Mouse (Mus musculus): ENCODE measurements around the gene Utrn.

DNA sequence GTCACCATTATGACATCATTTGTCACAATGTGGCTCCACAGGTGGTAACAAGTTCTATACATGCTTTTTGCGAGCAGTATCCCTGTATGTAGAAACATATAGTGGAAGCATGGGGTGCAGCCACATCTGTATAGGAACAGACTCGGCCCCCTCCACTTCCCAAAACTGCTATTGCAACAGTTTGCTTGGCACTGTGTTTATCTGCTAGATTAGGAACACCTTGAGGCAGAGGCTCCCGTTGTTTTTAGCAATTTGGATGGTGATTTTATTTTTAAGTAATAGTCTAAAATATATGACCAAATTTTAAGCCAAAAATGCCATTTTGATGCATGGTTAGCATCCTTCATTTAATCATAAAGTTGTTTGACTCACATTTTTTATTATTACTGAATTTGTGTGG lies 491.4 kb downstream of the Utrn start:
- TF ChIP-seq CTCF (IDR thresholded peaks at IDR 0.05; ENCODE audit: borderline replicate concordance, insufficient read depth, low read length) (no peak), POLR2A (IDR thresholded peaks at IDR 0.05; ENCODE audit: low read depth, low read length) (no peak)
